Mouse (Mus musculus): ENCODE measurements at regions not wholly inside any gene's neighbourhood (a gene's known extent, or its start where the extent isn't known, plus 50 kb on each side); places are given as distances from the start of the nearest gene placed in this dataset.
"Not testable (repeated sequence)": the region's sequence is repeated elsewhere in the genome, so short reads cannot be mapped to it uniquely, and the experiment has no call there.

DNA sequence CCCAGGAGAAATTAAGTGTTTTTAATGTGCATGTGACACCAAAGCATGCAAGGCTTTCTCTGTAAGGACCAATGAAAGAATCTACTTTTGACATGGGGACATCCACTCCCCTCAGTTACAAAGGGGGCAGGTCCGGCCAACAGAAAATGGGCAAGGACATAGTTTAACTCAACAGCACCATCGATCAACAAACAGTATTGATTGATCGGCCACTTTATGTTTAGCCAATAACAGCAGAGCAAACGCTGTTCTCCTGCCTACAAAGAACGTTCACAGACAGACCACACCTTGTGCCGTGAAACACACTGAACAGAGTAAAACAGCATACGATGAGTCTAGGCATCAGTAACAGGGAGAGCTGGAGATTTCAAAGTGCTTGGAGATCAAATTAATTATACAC, 467.7 kb upstream of the Arid1b start:
- ATAC-seq (replicated peaks; ENCODE audit: poor library complexity): no peak

DNA sequence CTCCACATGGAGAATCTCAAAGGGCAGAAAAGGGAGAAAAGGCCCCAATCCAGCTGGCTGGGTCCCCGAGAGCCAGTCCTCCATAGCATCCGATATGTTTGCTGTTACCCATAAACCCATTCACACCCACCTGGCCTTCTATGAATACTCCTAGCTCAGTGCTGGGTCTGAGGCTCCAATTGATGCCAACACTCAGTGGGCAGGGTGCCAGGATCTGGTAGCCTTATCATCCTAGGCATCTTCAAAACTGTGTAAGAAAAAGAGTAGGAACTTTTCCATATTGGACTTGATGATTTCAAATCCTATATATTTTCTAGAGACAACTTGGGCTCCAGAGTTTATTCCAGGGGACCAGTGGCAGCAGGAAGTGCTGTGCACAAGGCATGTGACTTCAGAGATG, 462.0 kb upstream of the Arid1b start:
- no peak for ATAC-seq (replicated peaks; ENCODE audit: poor library complexity)

DNA sequence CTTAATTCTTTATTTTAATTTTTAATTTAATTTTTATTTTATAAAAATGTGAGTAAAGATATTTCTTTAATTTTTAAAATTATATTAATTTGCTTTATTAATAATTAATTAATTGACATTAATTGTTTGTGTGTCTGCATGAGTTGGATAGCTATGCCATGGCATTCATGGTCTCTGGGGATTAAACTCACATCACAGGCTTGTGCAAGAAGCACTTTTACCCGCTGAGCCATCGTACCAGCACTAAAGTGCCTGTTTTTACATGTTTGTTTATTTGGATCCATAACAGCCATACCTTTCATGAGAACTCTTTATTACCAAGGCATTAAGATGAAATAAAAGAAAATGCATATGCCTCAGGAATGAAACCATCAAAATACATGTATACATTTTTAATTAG, 453.7 kb upstream of the Arid1b start:
- ATAC-seq (replicated peaks; ENCODE audit: poor library complexity): no peak

DNA sequence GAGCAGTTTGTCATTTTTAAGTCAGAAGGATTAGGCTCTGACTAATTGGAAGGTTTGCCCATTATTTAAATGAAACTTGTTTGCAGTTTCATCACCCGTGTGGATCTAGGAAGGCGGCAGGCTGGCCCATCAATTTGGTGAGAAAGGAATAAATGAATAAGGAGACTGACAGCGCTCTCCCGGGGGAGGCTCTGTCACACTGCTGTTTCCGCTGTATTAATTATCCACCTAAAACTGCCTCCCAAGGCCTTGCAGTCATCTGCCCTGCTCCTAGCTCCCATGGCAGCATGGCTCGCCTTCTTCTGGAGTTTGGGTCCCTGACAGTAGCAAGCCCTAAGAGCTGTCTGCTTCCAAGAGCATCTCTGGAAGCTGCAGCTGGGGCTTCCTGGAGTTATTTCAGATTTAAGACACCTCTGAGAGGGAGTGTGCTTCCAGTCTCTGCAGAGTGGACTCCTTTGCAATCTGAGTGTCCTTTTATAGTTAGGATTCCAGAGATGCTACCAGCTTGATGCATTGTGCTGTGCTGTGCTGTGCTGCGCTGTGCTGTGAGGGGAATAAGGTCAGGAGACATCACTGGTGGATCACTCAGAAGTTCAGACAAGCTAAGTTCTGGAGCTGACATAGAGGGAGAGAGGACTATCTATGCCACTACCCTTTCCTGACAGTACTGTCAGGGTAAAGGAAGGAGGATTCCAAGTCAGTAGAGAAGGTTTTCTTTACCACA, 452.9 kb upstream of the Arid1b start:
- ATAC-seq (replicated peaks; ENCODE audit: poor library complexity): no peak

DNA sequence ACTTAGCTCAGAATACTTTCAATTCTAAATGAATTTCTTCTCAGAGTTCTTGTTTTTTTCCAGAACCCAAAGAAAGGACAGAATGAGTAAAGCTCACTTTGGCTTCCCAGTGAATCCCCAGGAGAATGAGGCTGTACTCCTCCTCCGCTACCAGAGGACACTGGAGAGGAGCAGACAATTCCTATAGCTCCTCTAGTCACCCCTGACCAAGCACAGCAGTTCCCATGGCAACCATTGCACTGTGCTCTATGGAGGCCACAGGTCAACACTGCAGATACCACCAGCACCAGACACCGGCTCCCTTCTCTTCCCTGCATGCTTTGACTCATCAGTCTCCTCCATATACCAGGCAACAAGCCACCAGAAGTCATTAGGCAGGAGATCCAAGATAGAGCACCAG, 447.6 kb upstream of the Arid1b start:
- ATAC-seq (replicated peaks; ENCODE audit: poor library complexity): no peak

DNA sequence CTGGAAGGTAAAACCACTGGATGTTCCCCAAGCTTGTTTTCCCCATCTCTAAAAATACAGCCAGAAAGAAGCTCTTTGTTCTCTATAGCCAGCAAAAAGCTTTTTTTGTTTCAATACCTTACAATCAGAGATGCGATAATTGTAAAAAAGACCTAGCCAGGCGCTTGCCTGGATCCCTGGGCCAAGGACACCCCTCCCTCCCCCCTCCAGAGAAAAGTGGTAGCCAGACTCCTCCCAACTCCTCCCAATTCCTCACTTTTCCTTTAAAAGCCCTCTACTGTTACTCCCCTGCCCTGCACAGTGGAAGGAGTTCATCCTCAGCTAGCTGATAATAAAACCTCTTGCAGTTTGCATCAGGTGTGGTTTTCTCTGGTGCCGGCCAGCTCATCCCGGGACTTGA, 441.1 kb upstream of the Arid1b start:
- not testable (repeated sequence) for ATAC-seq (replicated peaks; ENCODE audit: poor library complexity)

DNA sequence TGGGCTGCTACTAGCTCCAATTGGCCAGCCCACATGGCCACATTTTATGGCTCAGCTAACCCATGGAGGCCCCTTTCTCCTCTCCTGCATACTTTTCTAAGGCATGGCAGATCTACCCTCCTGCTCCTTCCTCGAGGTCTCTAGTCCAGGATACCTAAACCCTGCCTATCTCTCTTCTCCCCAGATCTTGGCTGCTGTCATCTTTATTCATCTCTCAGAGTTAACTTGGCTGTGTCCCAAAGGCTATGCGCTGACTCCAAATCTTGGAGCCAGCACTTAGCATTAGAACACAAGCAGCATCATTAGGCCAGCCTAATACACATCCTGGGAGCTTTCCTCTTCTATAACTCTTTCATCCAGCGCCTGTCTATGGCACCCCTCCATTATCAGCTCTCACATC, 430.5 kb upstream of the Arid1b start:
- no peak for ATAC-seq (replicated peaks; ENCODE audit: poor library complexity)

DNA sequence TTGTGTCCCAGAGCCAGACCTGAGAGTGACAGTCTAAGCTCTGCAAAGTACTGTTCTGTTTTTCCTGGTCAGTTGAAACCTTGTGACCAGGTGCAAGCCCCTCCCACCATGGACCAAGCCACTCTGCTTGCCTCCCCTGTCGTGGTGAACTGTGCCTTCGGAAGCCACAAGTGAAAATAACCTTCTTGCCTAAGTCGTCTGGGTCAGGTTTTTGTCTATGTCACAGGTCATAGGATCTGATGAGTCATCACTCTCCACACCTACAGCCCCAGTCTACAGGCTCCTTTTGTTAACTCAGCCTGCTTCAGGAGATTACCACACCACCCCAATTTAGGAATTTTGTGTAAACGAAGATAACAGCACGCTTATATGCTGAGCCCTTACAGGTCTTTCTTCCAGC, 417.2 kb upstream of the Arid1b start:
- ATAC-seq (replicated peaks; ENCODE audit: poor library complexity): 0 out of 2 replicates have a peak, but pooled peaks have one; percentile 54

- ATAC-seq (replicated peaks; ENCODE audit: poor library complexity): no peak
These were observed 412.3 kb upstream of the Arid1b start for GRCm38 (mm10) chr17:4581851-4582250.

DNA sequence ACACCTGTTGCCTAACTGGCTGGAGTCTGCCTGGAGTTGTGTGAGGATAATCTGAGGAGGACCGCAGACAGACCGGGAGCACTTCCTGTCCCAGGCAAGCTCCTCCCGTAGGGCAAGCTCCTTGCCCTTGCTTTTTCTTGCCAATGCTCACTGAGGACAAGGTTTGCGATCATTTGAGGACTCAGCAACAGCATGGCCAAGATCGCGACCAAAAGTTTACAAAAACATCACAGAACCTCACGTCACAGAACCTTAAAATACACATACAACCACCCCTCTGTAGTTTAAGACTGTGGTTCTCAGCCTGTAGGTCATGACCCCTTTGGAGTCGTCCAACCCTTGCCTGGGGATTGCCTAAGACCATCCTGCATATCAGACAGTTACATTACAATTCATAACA, 383.7 kb upstream of the Arid1b start:
- no peak for ATAC-seq (replicated peaks; ENCODE audit: poor library complexity)

- peak; percentile 55; the same call in 1 of the 2 replicates for ATAC-seq (replicated peaks; ENCODE audit: poor library complexity)
These were observed 383.1 kb upstream of the Arid1b start for GRCm38 (mm10) chr17:4610993-4611392.

- no peak for ATAC-seq (replicated peaks; ENCODE audit: poor library complexity)
These were observed 382.4 kb upstream of the Arid1b start for GRCm38 (mm10) chr17:4611711-4612110.

GRCm38 (mm10) chr17:4612136-4612535, 382.0 kb upstream of the Arid1b start:
- no peak for ATAC-seq (replicated peaks; ENCODE audit: poor library complexity)

DNA sequence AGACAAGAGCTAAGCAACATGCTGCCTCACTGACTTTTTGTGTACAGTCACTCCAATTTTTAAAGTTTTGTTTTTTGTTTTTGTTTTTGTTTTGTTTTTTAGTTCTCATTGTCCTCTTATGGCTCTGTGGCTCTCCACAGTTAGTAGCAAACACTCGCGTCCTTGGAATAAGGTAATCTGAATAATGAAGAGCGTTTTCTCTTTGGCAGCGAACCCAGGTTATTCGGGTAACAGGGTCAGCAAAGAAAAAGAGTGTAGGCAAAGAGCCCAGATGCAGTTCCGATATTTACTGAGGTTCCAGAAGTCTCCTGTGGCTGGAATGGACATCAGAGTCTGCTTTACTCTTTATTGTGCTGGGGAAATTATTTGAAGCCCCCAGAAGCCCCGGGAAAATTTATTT, 381.4 kb upstream of the Arid1b start:
- no peak for ATAC-seq (replicated peaks; ENCODE audit: poor library complexity)

DNA sequence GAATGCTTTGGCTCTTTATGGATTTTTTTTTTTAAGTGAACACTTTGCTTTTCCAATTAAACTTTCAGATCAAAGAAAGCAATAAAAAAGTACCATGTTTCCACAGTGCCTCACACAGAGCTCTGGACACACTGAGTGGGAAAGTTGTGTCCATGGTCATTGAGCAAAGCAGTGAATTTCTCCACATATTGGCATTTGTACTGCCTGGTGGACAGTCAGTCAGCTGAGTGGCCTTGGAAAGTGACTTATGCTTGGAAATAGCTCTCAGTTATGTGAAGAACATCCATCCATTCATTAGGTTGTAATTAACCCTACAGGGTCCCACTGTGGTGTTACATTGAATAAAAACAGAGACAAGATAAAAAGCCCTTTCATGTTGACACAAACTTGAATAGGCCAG, 373.8 kb upstream of the Arid1b start:
- no peak for ATAC-seq (replicated peaks; ENCODE audit: poor library complexity)

- not testable (repeated sequence) for ATAC-seq (replicated peaks; ENCODE audit: poor library complexity)
These were observed 368.0 kb upstream of the Arid1b start for GRCm38 (mm10) chr17:4626126-4626525.

GRCm38 (mm10) chr17:4627542-4627941, 366.6 kb upstream of the Arid1b start:
- ATAC-seq (replicated peaks; ENCODE audit: poor library complexity): no peak

DNA sequence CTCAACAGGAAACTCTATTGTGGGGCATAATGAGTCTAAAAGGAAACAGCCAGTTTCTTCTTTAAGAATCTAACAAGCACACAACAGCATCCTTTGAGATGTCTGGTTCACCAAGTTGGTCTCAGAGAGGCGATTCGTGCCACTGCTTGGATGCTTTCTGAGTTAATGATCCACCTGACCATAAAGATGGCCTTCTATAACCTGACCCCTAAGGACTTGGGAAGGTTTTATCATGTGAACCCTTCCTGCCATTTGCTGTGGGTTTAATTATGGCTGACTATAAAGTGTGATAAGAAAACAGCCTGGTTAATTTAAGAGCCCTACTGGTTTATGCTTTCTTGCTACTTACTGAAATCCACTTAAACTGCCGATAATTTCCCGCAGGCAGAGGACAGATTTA, 363.0 kb upstream of the Arid1b start:
- ATAC-seq (replicated peaks; ENCODE audit: poor library complexity): no peak

DNA sequence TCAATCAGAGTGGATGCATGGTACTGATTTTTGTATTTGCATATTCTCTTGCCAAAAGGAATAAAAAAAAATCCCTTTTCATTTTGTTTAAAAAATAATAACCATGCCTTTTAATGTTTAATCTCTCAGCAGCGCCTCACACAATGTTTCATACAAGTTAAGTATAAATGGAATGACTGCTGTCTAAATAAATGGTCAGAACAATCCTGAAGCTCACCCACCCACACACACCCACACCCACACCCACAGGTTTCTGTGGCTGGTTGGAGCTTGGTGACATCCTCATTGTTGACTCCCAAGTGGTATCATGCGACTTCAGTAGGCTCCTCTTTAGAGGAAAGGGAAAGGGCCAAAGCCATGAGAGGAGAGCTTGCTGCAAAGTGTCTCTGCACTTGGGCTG, 361.6 kb upstream of the Arid1b start:
- no peak for ATAC-seq (replicated peaks; ENCODE audit: poor library complexity)

- ATAC-seq (replicated peaks; ENCODE audit: poor library complexity): no peak
These were observed 360.4 kb upstream of the Arid1b start for GRCm38 (mm10) chr17:4633771-4634170.

DNA sequence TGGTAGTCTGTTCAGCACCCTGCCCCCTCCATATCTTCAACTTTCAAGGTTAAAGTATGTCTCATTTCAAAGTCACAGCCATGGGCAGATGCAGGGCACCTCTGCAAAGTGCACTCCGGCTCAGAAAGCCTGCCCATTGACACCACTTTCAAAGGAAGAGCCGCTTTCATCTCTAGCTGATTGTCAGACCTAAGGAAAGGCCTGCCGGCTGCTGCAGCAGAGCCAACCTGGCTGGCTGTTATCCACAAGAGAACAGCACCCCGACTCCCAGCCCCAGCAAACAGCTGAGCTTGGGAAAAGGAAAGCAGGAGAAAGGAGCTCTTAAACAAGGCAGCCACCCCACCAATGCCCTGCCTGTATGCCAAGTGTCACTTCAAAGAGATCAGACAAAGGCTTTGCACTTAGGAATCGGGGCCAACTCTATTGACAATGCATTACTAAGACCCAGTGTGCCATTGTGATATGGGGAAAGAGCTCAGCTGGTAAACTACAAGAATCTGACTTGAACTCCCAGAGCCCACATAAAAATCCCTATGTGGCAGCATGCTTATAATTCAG, 357.3 kb upstream of the Arid1b start:
- no peak for ATAC-seq (replicated peaks; ENCODE audit: poor library complexity)

- ATAC-seq (replicated peaks; ENCODE audit: poor library complexity): no peak
These were observed 354.6 kb upstream of the Arid1b start for GRCm38 (mm10) chr17:4639531-4639930.

DNA sequence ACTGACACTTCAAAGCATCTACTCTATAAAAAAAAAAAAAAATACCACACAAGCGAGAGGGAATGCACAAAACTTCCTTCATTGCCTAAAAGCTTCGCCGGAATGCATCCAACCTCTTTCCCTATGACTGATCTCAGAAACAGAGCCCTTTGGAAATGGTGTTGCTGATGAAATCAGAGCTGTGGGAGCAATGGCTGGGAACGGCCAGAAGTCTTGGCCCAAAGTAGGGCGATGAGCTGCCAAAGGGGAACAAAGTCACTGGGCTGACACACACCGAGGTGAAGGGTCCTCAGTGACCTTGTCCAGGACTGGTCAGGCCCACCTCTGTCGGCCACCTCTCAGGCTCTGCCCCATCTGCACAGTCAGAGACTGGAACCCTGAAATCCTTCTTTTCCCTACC, 353.6 kb upstream of the Arid1b start:
- ATAC-seq (replicated peaks; ENCODE audit: poor library complexity): no peak
